Mouse (Mus musculus) bone marrow macrophage, adult 2 months (primary cell): ENCODE data around the gene Ttc28. TPM values are rescaled to one million over a fixed set of nuclear protein-coding genes. Genes with fewer than 3 reads are reported as not detected.

Experiments
- H3K27ac ChIP-seq: 2 replicates; pipeline ENCODE4 v1.5.1; 2012; ENCODE audit warnings: low read depth, low read length; ENCODE audit not compliant: insufficient read depth
- H3K4me1 ChIP-seq: 2 replicates; pipeline ENCODE4 v1.6.1; 2012; ENCODE audit warnings: low read length; ENCODE audit not compliant: control insufficient read depth, insufficient read depth
- H3K4me3 ChIP-seq: 2 replicates; pipeline ENCODE4 v1.5.1; 2012; ENCODE audit warnings: mild to moderate bottlenecking, low read length, moderate library complexity; ENCODE audit not compliant: insufficient read depth
- CTCF ChIP-seq: IDR thresholded peaks from 2 replicates; pipeline ENCODE4 v1.5.1; 2012; ENCODE audit warnings: low read depth, mild to moderate bottlenecking, low read length, moderate library complexity
- POLR2A ChIP-seq: IDR thresholded peaks from 2 replicates; pipeline ENCODE4 v1.6.1; 2012; ENCODE audit warnings: mild to moderate bottlenecking, low read depth, low read length, borderline replicate concordance
- polyA plus RNA-seq: library from polyadenylated mRNA; stranded (reverse); fragments of >200 nt; gene quantifications from 2 replicates; pipeline ENCODE4 v1.2.4, GENCODE M21; 2012; ENCODE audit not compliant: missing spikeins, insufficient read depth, insufficient read length

Gene Ttc28
- polyA plus RNA-seq, 1 experiment = 1.7 TPM

DNA sequence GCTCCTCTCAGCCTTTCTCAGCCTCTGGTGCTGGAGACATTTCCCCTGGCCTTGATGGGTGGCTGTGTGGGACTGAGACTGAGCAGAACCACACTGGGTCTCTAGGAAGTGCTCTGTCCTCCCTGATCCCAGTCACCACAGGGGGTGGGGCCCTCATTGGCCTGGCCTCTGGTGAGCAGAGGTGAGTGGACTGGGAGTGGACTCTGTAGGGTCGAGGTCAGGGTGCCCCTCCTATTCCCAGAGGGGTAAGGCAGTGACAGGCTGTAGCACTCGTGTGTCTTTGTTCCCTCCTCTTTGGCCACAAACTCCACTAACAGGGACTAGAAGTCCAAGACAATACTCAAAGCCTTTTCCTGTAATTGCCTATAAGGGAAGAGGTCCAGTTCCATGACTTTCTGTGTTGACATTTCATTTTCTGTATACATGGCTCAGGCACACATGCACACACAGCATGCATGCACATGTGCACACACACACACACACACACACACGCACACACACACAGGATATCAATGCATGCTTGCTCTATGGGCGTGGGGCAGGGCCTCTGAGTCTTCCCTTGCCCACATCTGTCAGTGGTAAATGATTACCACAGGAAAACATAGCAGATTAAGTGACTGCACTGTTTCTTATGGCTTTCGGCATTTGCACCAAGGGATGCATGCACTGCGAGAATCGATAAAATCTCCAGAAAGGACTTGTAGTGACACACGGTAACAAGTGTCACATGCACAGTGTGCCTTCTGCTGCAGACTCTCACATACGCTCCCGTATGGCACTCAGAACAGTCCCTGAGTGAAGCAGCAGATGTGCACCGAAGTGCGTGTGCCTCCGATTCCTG is 382.4 kb downstream of the Ttc28 start:
- H3K4me3 ChIP-seq = no peak overlapping the region
- H3K4me1 ChIP-seq = no peaks in the 10 kb centered on the region
- no peak overlapping the region for H3K27ac ChIP-seq
- TF ChIP-seq CTCF (no peak), POLR2A (no peak)

DNA sequence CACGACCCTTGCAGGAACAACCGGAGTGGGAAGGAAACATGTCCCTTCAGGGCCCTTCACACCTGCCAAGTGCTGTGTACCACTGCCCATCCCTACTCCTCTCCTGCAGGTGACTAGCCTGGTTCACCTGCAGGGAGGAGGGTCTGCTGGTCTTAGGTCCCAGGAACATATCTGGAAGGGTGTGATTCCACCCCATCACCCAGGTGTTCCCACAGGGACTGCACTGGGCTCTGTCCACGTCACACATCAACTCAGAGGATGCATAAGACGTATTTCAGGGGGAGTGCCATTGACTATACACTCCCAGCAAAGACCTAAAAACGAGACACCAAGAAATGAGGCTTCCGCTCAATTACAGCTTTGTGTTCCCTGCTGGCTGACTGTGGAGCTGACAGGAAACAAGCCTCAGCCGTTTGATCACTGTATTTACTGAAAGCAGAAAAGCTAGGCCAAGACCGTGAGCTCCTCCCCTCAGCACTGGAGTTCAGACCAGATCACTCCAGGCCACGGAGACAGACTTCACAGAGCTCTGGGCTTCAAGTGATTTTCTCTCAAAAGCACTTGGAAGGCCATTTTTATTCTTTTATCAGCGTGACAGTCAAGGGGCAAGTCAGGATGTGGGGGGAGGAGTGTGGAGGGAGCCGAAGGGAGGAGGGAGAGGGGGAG is 383.1 kb downstream of the Ttc28 start:
- Histone ChIP-seq H3K27ac (no peak overlapping the region), H3K4me3 (no peak overlapping the region), H3K4me1 (no peaks in the 10 kb centered on the region)
- TF ChIP-seq POLR2A = no peak
- no peak for TF ChIP-seq CTCF

DNA sequence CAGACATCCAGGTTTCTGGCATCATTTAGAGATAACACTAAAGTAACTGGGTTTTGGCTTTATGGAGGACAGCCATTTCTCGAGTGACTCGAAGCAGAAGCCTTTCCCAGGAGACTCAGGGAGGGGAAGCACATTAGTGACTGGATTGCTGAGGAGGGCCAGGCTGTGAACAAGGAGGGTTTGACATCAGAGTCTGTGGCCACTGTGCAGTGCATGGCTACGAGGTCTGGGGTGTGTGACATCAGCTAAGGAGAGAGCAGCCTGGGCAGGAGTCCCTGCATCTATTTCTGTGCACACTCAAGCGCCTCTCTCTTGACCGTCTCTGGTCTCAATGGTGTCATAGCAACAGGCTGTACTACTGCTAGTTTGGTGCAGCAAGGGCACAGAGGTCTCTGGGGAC is 383.8 kb downstream of the Ttc28 start:
- H3K4me1 ChIP-seq = no peaks in the 10 kb centered on the region
- no peak for TF ChIP-seq POLR2A
- no peak for TF ChIP-seq CTCF
- H3K4me3 ChIP-seq = no peak overlapping the region
- no peak overlapping the region for H3K27ac ChIP-seq

DNA sequence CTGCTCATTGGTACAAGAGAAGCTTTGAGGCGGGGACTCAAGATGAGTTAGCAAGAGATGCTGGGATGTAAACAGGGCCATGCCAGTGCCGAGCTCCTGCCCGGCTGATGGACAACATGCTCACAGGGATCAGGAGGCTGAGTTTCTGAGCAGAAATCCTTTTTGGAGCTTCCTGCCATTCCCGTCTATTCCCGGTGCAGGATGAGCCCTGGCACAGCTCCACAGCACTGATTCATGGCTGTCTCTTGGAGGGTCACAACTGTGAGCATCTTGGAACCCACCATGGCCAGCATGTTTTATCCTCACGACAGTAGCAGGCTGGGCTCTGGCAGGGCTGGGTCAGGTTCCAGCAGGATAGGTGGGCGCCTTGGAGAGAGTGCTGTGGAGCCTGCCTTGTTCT is 384.9 kb downstream of the Ttc28 start:
- no peak for TF ChIP-seq POLR2A
- no peak for TF ChIP-seq CTCF
- Histone ChIP-seq H3K27ac (no peak overlapping the region), H3K4me3 (no peak overlapping the region), H3K4me1 (no peaks in the 10 kb centered on the region)

DNA sequence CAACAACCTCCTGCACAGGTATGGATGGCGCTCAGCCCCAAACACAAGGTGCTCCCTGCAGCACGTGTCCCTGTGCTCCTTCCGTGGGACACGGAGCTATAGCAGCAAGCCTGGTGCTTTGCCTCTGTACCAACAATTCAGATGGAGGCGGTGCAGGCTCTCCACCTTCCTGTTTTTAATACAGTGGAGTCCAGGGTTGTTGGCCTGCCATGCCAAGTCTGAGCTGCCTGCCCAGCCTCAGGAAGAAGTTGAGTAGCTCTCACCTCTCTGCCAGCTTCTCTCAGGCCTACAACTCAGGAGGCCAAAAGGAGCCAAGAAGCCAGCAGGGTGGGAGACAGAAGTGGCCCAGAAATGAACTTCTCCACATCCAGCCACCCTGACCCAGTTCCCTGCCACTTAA is 387.1 kb downstream of the Ttc28 start:
- TF ChIP-seq CTCF (no peak), POLR2A (no peak)
- H3K4me1 ChIP-seq = no peaks in the 10 kb centered on the region
- no peak overlapping the region for H3K27ac ChIP-seq
- no peak overlapping the region for H3K4me3 ChIP-seq

DNA sequence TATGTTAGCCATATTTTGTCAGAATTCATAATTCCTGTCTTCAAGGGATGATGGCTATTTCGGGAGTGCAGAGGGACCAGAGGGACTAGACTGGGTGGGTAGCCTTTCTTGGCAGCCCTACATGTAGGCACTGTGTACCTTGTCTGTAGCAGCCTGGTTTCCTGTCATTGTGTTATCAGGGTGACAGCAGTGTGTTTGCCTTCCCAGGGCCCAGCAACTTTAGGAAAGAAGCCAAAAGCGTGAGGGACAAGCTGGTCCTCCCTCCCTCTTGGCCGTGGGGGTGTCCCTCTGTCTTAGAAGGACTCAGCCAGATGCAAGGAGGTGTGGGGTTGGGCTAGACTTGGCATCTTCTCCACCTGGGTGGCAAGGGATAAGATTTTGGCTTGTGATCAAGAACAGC is 387.5 kb downstream of the Ttc28 start:
- Histone ChIP-seq H3K27ac (no peak overlapping the region), H3K4me1 (no peaks in the 10 kb centered on the region), H3K4me3 (no peak overlapping the region)
- TF ChIP-seq CTCF (no peak), POLR2A (no peak)

DNA sequence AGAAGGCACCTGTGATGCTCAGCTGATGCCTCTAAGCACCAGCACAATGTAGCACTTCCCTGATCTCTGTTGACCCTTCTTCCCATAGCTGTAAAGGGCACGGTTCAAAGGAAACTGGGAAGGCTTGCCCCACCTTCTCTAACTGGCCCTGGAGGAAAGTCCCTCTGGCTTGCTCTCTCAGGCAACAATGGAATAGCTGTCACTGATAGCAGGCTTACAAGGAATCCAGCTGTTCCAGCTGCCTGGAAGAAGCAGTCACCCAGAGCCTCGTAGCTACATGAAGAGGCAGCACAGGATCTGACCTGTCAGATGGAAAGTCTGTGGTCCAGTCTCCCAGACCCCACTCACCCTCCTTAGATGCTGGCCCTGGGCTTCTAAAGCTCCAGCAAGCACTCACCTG is 389.2 kb downstream of the Ttc28 start:
- Histone ChIP-seq H3K4me1 (no peaks in the 10 kb centered on the region), H3K4me3 (no peak overlapping the region), H3K27ac (no peak overlapping the region)
- TF ChIP-seq CTCF (no peak), POLR2A (no peak)

DNA sequence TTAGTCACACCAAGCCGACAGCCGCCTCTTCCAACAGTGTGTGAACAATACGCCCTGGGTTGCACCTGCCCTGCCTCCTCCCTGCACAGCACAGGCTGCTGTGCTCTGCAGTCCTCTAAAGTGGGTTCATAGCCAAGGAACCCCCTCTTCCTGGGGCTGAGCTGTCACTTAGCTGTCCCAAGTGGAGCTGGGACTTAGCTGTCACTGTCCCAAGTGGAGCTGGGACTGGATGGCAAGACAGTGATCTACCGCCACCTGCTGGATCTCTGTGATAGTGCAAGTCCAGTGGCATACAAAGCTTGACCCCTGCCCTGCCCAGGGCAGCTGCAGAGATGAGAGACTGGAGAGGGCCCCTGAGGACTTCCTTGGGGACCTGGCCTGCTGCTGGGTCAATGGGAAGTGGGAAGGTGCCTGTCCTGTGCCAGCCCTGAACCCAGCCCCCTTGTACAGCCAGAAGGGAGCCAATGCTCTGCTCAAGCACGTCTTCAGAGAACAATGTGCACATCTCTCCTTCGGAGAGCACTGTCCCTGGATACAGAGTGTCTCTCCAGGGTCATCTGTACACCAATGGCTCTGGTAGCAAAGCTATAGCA is 390.1 kb downstream of the Ttc28 start:
- Histone ChIP-seq H3K27ac (no peak overlapping the region), H3K4me1 (no peaks in the 10 kb centered on the region), H3K4me3 (no peak overlapping the region)
- no peak for TF ChIP-seq POLR2A
- TF ChIP-seq CTCF = peak; percentile 83

DNA sequence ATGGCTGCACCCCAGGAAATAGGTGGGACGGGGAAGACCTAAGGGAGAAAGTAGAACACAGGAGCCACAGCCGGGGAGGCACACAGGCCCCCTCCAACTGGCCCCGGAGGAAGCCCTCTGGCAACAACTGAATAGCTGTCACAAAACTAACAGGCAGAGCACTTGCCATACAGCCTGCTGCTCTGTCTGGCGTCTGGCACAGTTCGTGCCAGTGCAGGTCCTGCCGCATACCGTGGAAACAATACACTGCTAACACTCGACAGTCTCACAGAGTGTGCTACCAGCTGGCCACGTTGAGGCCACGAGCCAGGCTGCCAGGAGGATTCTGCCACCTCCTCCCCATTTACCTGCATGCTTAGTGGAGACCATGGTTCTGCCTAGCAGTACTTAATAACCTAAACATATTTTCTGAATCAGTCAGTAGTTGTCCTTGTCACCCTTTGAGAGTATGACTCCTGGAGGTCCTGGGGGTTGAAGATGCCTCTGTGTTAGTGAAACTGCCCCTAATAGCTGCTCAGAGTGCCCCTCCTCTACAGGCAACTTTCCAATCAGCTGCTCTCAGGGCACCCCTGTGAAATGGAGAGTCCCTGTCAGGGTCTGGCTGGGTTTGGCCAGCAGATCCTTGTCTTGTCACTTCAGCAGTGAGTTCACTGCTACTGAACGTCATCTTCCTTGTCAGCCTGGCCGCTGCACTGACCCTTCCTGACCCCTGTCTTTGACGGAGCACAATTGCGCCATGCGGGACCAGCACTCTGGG is 390.8 kb downstream of the Ttc28 start:
- TF ChIP-seq POLR2A (no peak), CTCF (no peak)
- no peak overlapping the region for H3K4me3 ChIP-seq
- no peak overlapping the region for H3K27ac ChIP-seq
- no peaks in the 10 kb centered on the region for H3K4me1 ChIP-seq
